Mouse (Mus musculus) forebrain, embryonic 14.5 days (tissue): ENCODE measurements around the gene Mrm1. TPM values are rescaled to one million over a fixed set of nuclear protein-coding genes. Genes with fewer than 3 reads are reported as not detected.

Experiments used
- ATAC-seq: fragments of 200-750 bp; cut with Nextera tagmentation; 2 replicates; pipeline ENCODE4 v1.8.0; 2017; ENCODE audit warnings: mild to moderate bottlenecking, moderate library complexity
- DNase-seq: peaks from one replicate; pipeline ENCODE4 v3.0.0-alpha.2; 2015; ENCODE audit warnings: low spot score
- H3K27ac ChIP-seq: fragments of 300-500 bp; sonication (generic); 2 replicates; pipeline ENCODE4 v1.5.1; 2014; ENCODE audit warnings: low read depth, mild to moderate bottlenecking, control low read depth, low read length, moderate library complexity
- H3K27me3 ChIP-seq: fragments of 300-500 bp; sonication (generic); replicated peaks from 2 replicates; pipeline ENCODE4 v1.6.1; 2014; ENCODE audit warnings: low read length, control low read depth, mixed read lengths; ENCODE audit not compliant: control insufficient read depth, insufficient read depth
- H3K36me3 ChIP-seq: fragments of 300-500 bp; sonication (generic); 2 replicates; pipeline ENCODE4 v1.6.1; 2014; ENCODE audit warnings: low read length, control low read depth; ENCODE audit not compliant: control insufficient read depth, insufficient read depth
- H3K4me1 ChIP-seq: fragments of 300-500 bp; sonication (generic); 2 replicates; pipeline ENCODE4 v1.6.1; 2014; ENCODE audit warnings: antibody characterized with exemption, low read length, control low read depth; ENCODE audit not compliant: control insufficient read depth, insufficient read depth
- H3K4me2 ChIP-seq: fragments of 300-500 bp; sonication (generic); 2 replicates; pipeline ENCODE4 v1.6.1; 2014; ENCODE audit warnings: mild to moderate bottlenecking, control low read depth, low read length
- H3K4me3 ChIP-seq: fragments of 300-500 bp; sonication (generic); 2 replicates; pipeline ENCODE4 v1.5.1; 2014; ENCODE audit warnings: low read depth, low read length, control low read depth
- H3K9ac ChIP-seq: fragments of 300-500 bp; sonication (generic); 2 replicates; pipeline ENCODE4 v1.6.1; 2014; ENCODE audit warnings: mild to moderate bottlenecking, low read length, control low read depth, moderate library complexity
- H3K9me3 ChIP-seq: fragments of 300-500 bp; sonication (generic); replicated peaks from 2 replicates; pipeline ENCODE4 v1.6.1; 2016; ENCODE audit warnings: low read length, control low read depth, mixed read lengths; ENCODE audit not compliant: control insufficient read depth
- WGBS: fragments of 180-500 bp; shearing (Covaris S2); extraction: QIAGEN DNeasy Blood & Tissue Kit; methylation state at CpG from one replicate; pipeline ENCODE4 v1.1.7; 2014; 5-methylcytosine and 5-hydroxymethylcytosine counted together
- polyA plus RNA-seq: library from polyadenylated mRNA; unstranded; fragments of >200 nt; fragmentation: Nextera tagmentation; extraction: Ambion mirVana; gene quantifications from 2 replicates; pipeline ENCODE4 v1.2.1, GENCODE M21; 2014

Gene Mrm1
- polyA plus RNA-seq, 1 experiment from 2014 or later, result 12.1 TPM

DNA sequence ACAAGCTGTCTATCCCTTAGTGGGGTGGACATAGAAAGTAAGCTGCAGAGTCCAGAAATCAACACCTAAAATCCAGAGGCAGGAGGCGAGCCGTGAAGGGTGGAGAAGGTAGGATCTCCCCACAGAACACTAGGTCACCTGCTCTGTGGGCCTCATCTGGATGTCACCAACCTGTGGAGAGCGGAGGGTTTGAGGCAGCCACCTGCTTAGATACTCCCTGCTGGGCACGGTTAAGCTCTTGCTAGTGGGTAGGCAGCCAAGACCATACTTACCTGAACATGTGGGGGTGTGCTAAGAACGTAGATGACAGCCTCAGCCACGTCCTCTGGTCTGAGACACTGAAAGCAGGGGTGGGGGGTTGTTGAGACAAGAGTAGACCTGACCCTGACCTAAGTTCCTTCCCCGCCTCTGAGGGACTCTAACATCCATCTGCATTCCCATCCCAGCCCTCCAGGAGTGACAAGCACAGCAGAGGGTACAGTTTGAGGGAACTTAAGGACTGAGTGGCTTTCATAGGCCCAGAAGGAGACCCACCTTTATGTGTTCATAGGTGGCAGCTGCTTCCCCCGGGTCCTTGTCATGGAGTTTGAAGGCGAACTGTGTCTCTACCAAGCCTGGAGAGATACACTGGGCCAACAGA lies 1.9 kb upstream of the Mrm1 start:
- DNase-seq (no peak), ATAC-seq (no peak)
- H3K4me3 ChIP-seq, result no peak overlapping the region
- no peaks in the 10 kb centered on the region for H3K4me1 ChIP-seq
- H3K9me3 ChIP-seq, result no peaks in the 10 kb centered on the region
- H3K27ac ChIP-seq, result no peak overlapping the region
- no peaks in the 10 kb centered on the region for H3K36me3 ChIP-seq
- H3K9ac ChIP-seq, result no peak overlapping the region
- H3K4me2 ChIP-seq, result no peak overlapping the region
- no peaks in the 10 kb centered on the region for H3K27me3 ChIP-seq
- 86% methylated on average over 9 of the region's 9 CpGs for WGBS

DNA sequence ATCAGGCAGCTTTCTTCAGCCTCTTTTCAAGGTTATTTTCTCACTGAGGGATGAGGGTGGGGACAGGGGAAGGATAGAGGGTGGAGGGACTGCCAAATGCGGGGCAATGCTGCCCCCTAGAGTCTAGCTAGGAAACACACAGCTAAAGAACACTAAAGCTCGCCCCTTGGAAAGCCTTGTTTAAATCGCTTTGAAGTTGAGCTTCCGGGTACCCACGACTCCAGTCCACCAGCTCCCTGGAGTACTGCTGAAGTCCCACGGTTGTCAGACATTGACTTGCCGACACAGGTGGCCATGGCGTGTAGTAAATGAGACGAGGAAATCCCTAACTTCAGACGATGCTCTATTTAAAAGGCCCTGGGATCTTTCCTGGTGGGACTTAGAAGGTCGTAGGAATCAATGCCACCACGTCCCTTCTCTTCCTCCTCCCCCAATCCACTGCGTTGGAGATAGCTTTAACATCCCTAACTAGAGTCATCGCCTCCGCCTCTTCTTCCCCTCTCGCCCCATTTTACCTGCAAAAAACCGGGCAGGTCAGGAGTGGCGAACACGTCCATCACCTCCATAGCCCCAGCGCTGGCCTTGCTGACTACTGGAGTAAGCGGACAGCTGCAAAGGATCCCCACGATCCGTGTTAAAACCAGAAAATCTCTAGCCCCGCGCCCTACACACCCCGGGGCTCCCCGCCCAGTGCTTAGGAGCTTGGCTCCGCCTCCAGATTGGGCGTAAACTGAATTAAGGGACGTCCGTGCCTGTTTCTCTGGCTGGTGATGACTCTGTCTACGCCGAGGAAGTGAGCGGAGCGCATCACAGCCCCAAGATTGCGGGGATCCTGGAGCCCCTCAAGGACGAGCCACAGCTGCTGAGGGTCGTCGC lies 992 bp downstream of the Mrm1 start:
- no peaks in the 10 kb centered on the region for H3K27me3 ChIP-seq
- peak overlapping the region; percentile 68 for H3K9ac ChIP-seq
- H3K36me3 ChIP-seq, result no peaks in the 10 kb centered on the region
- no peaks in the 10 kb centered on the region for H3K9me3 ChIP-seq
- peak overlapping the region; percentile 67 for H3K4me3 ChIP-seq
- peak overlapping the region; percentile 99 for H3K4me2 ChIP-seq
- no peaks in the 10 kb centered on the region for H3K4me1 ChIP-seq
- whole genome bisulfite sequencing, result under 1% methylated on average over 39 of the region's 39 CpGs
- DNase-seq (peak; percentile 87), ATAC-seq (peak; percentile 71)
- 0 out of 2 replicates have a peak overlapping the region, but pooled peaks have one; percentile 27 for H3K27ac ChIP-seq

DNA sequence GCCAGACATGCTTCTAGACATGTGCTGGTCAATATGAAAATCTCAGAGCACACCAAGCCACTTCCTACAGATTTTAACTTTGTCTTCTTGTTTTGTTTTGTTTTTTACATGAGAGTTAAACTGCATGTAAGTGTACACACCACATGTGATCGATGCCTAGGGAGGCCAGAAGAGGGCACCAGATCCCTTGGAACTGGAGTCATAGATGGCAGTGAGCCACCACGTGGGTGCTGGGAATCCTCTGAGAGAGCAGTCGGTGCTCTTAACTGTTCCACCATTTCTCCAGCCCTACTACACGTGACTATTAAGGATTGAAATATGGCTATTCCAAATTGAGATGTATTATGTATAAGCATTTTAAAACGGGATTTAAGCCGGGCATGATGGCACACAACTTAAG lies 2.0 kb downstream of the Mrm1 start:
- no peak overlapping the region for H3K27ac ChIP-seq
- H3K27me3 ChIP-seq, result no peaks in the 10 kb centered on the region
- DNase-seq (no peak), ATAC-seq (no peak)
- 85% methylated on average over 6 of the region's 6 CpGs for WGBS
- no peaks in the 10 kb centered on the region for H3K9me3 ChIP-seq
- H3K4me2 ChIP-seq, result no peak overlapping the region
- H3K9ac ChIP-seq, result no peak overlapping the region
- H3K36me3 ChIP-seq, result no peaks in the 10 kb centered on the region
- no peak overlapping the region for H3K4me3 ChIP-seq
- H3K4me1 ChIP-seq, result no peaks in the 10 kb centered on the region

DNA sequence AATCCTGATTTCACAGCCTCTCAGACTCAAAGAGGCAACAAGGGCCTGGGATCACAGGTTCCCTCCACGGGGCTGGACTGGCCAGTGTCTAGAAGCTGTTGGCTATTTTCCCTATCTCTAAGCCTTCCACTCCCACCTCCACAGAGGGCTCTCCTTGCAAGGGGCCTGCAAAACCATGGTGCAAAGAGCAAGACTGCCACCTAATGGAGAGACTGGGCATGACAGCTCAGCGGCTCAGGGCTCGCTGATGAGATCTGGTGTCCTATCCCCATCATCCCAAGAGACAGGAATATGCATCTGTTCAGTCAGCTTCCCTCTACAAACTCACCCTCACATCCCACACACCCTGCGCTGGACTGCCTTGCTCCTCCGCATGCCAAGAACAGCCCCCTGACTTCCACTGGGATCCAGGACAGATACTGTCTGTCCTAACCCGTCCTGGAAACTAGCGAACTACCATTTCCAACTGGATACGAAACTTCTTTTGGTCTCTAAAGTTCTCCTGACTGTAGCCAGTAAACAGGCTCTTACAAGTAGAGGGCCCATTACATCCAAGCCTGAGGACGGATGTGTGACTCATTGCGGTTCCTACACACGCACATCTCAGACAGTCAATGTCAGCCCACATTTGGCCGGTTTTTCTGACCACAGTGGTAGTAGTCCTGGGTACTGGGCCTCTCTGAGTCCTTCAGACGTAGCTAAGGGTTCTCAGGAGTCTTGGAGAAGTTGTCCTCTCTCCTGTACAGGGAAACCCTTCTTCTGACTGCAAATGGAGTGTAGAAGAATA lies 5.4 kb downstream of the Mrm1 start:
- Histone ChIP-seq H3K27me3 (no peaks in the 10 kb centered on the region), H3K4me1 (no peaks in the 10 kb centered on the region), H3K36me3 (no peaks in the 10 kb centered on the region), H3K9ac (no peak overlapping the region), H3K27ac (no peak overlapping the region), H3K4me3 (no peak overlapping the region), H3K9me3 (no peaks in the 10 kb centered on the region), H3K4me2 (no peak overlapping the region)
- WGBS, result 55% methylated on average over 13 of the region's 13 CpGs
- ATAC-seq (peak; percentile 35; the same call in 1 of the 2 replicates), DNase-seq (peak; percentile 83)

DNA sequence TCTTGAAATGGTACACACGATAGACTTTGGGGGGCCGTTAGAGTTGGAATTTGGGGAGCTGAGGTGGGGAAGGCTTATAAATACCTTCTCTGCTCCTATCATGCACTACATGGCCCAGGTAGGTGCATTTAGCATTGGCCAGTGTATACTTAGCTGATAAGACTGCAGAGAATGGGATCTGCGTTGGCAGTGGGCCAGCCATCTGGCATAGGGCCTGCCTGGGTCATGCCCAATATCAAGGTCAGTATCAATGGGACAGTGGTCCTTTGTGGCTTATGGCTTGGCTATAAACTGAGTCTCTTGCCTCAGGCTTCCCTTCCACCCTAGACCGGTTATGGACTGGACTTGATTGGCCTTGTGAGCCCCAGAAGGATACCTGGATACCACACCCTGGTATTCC lies 14.9 kb downstream of the Mrm1 start:
- no peak overlapping the region for H3K4me2 ChIP-seq
- ATAC-seq (no peak), DNase-seq (no peak)
- no peaks in the 10 kb centered on the region for H3K27me3 ChIP-seq
- H3K27ac ChIP-seq, result no peak overlapping the region
- H3K36me3 ChIP-seq, result no peaks in the 10 kb centered on the region
- H3K9ac ChIP-seq, result no peak overlapping the region
- no peaks in the 10 kb centered on the region for H3K9me3 ChIP-seq
- 92% methylated on average over 4 of the region's 4 CpGs for WGBS
- no peak overlapping the region for H3K4me3 ChIP-seq
- no peaks in the 10 kb centered on the region for H3K4me1 ChIP-seq

DNA sequence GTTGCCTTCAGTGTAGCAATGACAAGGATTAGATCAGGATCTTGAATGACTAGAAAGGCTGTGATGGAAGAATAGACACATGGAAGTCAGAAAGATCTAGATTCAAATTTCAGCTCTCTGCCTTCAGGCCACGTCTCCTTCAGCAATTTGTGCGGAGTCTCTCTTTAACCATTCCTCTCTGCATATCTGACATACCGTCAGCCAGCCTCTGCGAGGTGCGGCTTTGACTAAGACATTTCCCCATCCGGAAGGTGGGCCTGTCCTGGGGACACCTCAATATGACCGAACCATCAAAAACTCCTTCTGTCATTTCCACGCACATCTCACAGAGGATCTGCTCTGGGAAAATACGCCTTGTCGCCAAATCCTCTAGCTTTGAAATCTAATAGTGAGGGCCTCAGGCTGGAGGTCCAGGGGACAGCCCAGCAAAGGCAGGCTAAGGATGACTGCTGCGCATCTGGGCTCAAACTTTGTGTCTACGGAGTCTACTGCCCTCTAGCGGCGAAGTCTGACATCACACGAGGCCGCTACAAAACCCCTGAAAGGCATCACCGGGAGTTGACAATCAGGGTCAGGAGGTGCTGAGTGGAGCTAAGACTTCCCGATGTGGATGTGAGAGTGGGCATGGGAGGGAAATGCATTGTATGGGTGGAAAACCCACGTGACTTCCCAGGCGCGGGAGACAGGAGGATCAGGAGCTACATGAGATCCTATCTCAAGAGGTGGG lies 21.5 kb downstream of the Mrm1 start:
- Histone ChIP-seq H3K9me3 (no peaks in the 10 kb centered on the region), H3K4me3 (no peak overlapping the region), H3K9ac (no peak overlapping the region), H3K4me2 (no peak overlapping the region), H3K4me1 (no peaks in the 10 kb centered on the region), H3K36me3 (no peaks in the 10 kb centered on the region), H3K27ac (no peak overlapping the region), H3K27me3 (peaks cover 4% of the 10 kb centered on the region; the same call in 1 of the 2 replicates)
- WGBS, result 22% methylated on average over 21 of the region's 21 CpGs
- ATAC-seq, result peak; percentile 37; the same call in 1 of the 2 replicates
- DNase-seq, result peak; percentile 89

DNA sequence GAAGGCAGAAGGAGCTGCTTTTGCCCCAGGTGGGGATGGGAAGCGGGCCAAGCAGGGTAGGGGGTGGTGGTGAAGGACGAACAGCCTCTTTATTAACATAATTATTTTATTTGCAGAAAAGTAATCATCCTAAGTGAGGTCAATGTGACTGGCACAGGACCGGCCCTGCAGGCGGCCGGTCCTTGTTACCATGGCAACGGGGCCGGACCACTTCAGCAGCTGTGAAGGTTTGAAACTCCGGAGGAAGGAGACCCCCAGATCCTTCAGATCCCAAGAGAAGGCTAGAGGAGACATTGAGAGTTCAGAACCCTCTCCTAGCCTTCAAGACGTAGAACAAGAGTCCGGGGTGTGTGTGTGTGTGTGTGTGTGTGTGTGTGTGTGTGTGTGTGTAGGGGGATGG lies 22.3 kb downstream of the Mrm1 start:
- DNase-seq (peak; percentile 27), ATAC-seq (no peak)
- Histone ChIP-seq H3K4me1 (no peaks in the 10 kb centered on the region), H3K36me3 (no peaks in the 10 kb centered on the region), H3K9ac (no peak overlapping the region), H3K4me2 (no peak overlapping the region), H3K9me3 (no peaks in the 10 kb centered on the region), H3K27ac (no peak overlapping the region), H3K4me3 (no peak overlapping the region), H3K27me3 (peaks cover 4% of the 10 kb centered on the region; the same call in 1 of the 2 replicates)
- 17% methylated on average over 10 of the region's 10 CpGs for WGBS

DNA sequence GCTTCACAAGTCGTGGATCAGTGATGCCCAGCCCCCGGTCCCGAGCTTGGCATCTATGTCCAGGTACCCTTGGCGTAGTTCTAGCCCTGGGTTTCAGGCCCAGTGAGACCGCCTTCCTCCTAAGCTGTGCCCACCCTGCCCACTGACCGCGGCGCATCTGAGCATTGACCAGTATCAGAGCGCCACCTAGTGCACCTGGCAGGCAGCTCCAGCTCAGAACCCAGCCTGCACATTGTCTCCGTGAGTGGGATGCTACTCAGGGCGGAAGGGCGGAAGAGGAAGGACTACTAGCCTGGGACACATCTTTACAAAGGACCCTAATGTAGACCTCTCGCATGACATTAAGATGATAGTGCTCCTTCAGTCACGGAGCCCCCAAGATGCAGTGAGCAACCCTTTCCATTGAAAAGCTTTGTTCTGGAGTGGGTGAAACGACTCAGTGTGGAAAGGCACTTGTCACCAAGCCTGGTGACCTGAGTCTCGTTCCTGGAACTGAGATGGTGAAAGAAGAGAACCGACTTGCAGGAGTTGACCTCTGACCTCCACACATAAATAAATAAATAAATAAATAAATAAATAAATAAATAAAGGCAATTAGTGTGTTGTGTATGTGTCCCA lies 24.7 kb downstream of the Mrm1 start:
- no peaks in the 10 kb centered on the region for H3K4me1 ChIP-seq
- H3K36me3 ChIP-seq, result no peaks in the 10 kb centered on the region
- peak; percentile 96 for ATAC-seq
- H3K4me2 ChIP-seq, result peak overlapping the region; percentile 44
- no peaks in the 10 kb centered on the region for H3K9me3 ChIP-seq
- no peak overlapping the region for H3K27ac ChIP-seq
- H3K4me3 ChIP-seq, result no peak overlapping the region
- peak overlapping the region; percentile 48 for H3K9ac ChIP-seq
- H3K27me3 ChIP-seq, result peaks cover 10% of the 10 kb centered on the region; the same call in 1 of the 2 replicates
- DNase-seq, result peak; percentile 89
- 9% methylated on average over 17 of the region's 17 CpGs for WGBS
